Mouse (Mus musculus): ENCODE results near the gene Defb45.
A peak's percentile ranks its signal among the peaks of the same experiment; 100 is the strongest.

The Defb45 gene

DNA sequence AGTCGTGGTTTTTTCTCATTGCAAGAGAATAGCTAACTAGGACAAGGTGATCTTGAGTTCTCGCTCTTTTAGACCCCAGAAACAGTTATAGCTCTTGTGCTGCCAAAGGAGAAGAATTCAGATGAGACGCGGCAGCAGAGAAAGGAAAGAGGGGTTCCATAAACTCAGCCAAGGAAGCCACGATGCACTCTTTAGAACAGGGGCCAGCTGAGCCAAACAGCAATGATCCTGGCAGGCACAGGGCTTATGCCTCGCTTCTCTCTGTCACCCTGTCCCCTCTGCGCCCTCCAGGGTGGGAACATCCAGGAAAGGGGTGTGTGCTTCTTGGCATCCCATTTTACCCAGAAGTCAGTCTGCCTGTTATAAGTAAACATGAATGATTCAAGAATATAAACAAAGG, at the start of gene Defb45:
TSS of gene Defb45 (minus strand) at position 101 of the 400 bp plus-strand sequence.
- DNase-seq (ENCODE audit: low spot score) = no peak

DNA sequence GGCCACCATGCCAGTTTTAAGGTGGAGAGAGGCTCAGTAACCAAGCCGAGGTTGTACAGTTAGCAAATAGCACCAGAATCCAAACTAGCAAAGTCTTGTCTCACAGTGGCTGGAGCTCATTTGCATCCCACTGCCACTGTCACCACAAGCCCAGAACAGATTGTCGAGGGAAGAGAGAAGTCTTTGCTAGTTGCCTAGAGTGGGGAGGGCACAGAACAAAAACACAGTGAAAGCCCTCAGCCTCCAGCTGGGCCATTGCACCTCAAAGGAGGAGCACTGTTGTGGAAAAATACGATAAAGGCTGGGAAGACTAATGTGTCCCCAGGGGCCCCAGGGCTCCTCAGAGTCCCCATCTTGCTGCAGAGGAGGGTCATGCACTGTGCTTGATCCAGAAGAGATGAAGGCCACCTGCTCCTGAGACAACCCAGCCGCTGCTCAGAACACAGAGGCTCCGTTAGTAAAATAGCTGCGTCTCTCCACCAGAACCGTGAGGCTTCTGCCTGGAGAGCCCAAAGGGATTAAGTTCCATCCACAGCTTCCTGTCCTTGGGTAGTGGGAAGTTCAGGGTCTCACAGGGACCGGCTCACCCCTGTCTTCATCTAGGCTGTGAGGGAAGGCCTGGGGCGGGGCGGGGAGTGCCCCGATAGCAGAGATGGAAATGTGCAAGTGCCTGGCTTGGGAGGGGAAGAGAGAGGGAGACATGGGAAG, 40.4 kb upstream of the Defb45 start:
- DNase-seq (ENCODE audit: low spot score) = no peak

DNA sequence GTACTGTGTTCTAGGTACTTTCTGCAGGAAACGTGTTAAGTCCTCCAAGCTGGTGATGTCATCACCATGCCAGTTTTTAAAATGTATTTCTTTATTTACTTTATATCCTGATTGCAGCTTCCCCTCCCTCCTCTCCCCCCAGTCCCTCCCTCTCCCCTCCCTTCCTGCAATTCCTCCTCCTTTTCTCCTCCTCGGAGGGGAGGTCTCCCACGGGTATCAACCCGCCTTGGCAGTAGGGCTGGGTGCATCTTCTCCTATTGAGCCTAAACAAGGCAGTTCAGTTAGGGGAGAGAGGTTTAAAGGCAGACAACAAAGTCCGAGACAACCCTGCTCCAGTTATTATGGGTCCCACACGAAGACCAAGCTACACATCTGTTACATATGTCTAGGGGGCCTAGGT, 39.7 kb upstream of the Defb45 start:
- DNase-seq (ENCODE audit: low spot score) = no peak

DNA sequence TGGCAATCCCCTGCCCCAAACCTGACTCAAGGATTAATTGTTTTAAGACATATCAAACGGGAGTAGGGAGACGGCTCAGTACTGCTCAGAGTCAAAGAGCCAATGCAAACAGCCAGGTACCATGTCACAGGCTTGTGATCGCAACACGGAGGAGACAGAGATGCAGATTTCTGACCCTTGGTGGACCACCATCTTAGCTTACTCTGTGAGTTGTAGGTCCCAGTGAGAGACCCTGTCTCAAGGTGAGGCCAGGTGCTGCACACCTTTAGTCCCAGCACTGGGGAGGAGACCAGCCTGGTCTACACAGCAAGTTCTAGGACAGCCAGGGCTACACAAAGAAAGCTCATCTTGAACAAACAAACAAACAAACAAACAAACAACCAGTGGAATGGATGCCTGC, 38.2 kb upstream of the Defb45 start:
- no peak for DNase-seq (ENCODE audit: low spot score)

DNA sequence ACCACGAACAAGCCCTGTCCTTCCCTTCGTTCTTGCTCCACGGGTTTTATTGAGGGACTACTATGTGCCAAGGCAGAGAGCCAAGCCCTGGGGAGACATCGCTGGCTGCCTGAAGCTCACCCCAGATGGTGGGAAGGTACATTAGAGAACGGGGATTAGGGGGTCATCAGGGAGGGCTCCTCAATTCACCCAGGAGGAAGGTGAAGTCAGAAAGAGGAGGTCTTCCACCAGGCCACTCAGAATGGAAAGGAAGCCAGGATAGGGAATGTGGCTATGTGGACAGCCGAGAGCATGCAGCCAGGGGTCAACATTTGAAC, 37.8 kb upstream of the Defb45 start:
- no peak for DNase-seq (ENCODE audit: low spot score)

DNA sequence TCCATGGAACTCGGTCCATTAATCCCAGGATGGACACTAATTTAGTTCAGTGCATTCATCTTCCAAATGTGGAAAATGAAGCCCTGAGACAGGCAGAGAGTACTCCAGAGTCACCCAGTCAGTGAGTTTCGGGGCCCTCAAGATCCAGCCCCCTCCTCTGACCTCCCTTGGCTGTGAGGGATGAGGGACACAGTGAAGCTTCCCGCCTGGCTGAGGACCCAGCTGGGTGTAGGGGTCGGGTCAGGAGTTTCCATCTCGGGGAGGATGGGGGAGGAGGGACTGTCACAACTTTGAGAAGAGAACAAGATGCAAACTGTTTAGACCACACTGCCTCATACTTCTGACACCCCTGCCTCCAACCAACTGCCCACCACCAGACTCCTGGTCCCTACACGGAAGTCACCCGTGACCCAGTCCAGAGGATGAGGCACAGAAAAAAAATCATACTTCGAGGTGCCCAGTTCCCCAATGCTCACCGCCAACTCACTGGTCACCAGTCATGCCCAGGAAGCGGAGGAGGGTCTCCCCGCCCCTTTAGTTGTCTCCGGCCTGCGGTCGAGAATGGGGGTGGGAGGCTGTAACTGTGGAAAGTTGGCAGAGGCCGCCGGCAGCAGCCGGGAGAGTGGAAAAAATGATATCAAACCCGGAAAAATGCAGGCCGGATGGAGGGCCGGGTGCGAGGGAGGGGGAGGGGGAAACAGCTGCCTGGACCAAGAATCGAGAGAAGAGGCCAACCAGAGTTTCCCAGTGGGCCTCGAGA, 37.2 kb upstream of the Defb45 start:
- no peak for DNase-seq (ENCODE audit: low spot score)

DNA sequence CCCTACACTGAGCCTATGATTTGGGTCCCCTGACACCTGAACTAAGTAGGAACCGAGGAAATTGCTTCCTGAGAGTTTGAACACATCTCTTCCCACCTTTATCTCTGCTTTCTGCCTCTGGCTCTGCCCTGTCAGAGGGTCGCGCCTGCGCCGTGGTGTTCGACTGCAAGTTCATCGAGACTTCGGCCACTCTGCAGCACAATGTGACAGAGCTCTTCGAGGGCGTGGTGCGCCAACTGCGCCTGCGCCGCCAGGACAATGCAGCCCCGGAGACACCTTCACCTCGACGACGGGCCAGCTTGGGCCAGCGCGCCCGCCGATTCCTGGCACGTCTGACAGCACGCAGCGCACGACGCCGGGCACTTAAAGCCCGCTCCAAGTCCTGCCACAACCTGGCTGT, 35.1 kb upstream of the Defb45 start:
- no peak for DNase-seq (ENCODE audit: low spot score)

DNA sequence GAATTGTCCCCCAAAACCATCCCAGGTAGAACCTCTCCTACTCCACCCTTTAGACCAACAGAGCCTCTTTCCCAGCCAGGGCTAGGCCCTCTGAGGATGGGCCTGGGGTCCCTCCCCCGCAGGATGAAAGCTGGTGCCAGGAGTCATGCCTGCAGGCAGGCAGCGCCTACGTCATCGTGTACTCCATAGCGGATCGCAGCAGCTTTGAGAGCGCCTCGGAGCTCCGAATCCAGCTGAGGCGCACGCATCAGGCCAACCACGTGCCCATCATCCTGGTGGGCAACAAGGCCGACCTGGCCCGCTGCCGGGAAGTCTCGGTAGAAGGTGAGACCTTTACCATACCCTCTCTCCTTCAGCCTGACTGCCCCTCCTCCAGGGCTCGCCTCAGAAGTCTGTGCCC, 34.1 kb upstream of the Defb45 start:
- peak; percentile 82 for DNase-seq (ENCODE audit: low spot score)

DNA sequence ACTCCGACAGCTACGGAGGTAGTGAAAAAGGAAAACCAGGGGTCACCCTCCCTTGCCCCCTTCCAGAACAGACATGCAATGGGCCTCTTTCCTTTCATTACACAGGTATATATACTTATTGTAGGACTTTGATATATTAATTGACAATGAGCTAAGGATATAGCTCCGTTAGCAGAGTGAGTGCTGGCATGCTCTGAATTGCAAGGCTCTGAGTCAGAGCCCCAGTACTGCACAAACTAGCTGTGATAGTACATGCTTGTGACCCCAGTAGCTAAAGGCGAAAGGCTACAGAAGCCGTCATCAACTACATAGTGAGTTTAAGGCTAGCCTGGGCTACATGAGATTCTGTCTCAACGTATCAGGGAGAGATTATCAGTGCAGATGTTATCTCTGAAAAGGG, 30.7 kb upstream of the Defb45 start:
- no peak for DNase-seq (ENCODE audit: low spot score)

DNA sequence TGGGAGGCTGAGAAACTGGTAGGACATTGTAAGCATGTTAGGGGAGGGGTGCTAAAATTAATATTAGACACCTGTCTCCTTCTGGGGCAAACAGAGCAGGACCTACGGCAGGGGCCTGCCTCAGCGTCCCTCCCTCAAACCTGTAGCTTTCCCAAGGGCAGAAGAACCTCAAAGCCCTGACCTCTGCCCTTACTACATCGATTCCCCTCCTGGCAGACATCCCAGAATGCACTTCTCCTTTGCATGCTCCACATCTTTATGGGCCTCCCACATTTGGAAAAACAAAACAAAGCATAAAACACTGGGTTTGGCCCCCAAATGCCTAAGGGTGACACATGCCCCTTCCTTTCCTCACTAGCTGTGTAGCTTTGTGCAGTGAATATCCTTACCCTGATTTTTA, 30.0 kb upstream of the Defb45 start:
- no peak for DNase-seq (ENCODE audit: low spot score)

DNA sequence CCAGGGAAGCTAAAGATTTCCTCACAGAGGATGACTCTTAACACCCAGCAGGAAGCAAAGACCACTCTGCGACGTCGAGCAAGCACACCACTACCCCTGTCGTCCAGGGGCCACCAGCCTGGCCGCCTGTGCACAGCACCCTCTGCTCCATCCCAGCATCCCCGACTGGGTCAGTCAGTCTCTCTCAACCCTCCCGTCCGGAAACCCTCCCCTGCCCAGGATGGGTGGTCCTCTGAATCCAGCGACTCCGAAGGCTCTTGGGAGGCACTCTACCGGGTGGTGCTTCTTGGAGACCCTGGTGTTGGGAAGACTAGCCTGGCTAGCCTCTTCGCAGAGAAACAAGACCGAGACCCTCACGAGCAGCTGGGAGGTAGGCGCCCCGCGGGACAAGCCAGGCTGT, 28.9 kb upstream of the Defb45 start:
- no peak for DNase-seq (ENCODE audit: low spot score)

DNA sequence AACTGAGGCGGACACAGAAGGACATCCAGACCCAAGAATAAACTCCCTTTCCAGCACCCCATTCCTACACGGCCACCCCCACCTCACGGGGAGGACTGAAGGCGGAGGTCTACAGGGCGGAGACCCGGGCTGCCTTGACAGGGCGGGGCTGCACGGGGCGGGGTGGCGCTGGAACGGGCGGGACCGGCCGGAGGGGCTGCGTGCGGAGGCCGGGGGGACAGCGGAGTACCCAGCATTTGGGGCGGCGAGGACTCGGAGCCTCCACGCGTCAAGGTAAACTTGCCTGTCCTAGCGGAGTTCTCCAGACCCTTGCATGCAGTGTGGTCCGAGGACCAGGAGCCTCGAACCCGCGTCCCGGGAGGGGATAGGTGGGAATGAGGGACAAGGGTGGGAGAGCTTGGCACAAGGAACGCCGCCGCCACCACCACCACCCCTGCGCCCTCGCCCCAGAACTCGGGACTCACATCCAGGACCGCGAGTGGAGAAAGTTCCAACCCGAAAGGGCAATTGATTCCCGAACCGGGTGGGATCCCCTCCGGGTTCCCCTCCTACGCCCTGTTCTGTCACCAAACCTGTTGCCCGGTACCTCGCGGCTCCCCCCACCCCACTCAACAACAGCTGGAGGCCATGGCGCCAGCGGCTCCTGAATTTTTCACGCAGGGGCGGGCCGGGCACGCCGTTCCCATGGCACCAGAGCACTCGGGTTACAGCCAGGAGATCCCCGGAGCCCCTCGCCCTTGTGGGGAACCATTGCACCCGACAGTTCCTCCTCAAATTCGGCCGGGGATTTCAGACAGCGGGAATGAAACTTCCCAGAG, 27.8 kb upstream of the Defb45 start, which contains the start of gene Rem1:
TSS of gene Rem1 (plus strand) at position 178 of the 818 bp plus-strand sequence.
- DNase-seq (ENCODE audit: low spot score) = no peak

DNA sequence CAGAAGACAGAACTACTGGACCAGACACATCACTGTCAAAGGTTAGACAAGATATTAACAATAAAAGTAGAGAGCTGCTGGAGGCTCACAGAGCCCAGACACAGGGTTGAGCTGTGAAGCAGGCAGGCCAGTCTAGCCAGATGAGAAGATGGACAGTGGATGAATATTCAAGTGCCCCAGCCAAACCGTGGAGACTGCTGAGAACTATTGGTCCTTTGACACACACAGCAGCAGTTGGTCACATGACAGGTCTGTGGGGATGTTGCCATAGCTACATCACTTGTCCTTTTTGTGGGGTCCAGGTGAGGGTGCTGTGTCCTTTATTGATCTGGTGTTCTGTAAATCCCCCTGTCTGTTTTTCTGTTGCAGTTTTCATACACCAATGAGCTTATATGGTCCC, 26.1 kb upstream of the Defb45 start:
- DNase-seq (ENCODE audit: low spot score) = no peak

DNA sequence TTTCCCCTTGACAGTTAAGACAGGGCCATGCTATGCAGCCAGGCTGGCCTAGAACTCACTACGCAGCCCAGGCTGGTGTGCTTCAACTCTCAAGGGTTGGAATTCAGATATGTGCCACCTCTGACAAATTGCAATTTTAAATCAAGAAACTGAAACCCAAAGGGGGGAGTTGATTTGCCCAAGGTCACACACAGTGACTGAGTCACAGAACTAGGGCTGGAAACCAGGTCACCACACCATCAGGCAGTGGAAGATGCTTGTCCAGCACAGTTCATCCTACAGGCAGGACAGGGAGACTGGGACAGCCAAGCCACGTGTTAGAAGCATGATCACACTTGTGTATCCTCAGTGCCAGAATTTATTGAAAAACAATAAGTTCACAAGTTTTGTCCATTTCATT, 25.4 kb upstream of the Defb45 start:
- DNase-seq (ENCODE audit: low spot score) = no peak

DNA sequence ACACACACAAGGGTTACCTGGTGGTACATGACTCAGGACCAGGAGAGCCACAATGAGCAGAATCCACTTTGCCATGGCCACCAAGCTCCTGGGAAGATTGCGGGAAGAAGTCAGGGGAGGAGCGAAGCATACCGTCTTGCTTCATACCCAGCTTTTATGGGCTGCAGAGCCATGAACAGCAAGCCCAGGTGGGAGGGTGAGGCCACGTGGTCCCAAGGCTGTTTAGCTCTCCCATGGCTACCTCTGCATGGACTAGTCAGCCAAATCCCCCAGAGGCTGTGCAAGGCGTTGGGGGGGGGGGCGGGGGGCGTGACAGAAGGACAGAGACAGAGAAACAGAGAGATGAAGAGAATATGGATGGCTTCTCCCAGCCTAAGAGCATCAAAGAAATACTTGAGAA, 23.8 kb upstream of the Defb45 start, which contains the start of gene Defb25:
TSS of gene Defb25 (minus strand) at position 101 of the 400 bp plus-strand sequence.
- DNase-seq (ENCODE audit: low spot score) = no peak

DNA sequence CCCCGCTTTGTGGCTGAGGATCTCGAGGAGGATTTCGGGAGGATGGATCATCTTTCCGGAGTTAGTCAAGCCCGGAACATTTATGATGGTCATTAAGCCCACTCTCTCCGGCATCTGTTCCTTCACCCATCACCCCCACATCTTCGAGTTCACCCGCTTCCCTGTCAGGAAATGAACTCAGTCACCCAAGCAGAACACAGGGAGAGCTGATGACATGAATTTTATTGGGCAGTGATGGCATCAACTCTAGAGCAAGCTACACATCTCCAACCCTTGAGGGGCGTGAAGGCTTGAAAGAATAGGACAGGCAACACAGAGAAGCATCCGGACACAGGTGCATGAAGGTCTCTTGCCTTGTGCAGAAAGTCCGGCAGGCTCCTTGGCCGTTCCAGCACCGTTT, 23.0 kb upstream of the Defb45 start:
- no peak for DNase-seq (ENCODE audit: low spot score)

DNA sequence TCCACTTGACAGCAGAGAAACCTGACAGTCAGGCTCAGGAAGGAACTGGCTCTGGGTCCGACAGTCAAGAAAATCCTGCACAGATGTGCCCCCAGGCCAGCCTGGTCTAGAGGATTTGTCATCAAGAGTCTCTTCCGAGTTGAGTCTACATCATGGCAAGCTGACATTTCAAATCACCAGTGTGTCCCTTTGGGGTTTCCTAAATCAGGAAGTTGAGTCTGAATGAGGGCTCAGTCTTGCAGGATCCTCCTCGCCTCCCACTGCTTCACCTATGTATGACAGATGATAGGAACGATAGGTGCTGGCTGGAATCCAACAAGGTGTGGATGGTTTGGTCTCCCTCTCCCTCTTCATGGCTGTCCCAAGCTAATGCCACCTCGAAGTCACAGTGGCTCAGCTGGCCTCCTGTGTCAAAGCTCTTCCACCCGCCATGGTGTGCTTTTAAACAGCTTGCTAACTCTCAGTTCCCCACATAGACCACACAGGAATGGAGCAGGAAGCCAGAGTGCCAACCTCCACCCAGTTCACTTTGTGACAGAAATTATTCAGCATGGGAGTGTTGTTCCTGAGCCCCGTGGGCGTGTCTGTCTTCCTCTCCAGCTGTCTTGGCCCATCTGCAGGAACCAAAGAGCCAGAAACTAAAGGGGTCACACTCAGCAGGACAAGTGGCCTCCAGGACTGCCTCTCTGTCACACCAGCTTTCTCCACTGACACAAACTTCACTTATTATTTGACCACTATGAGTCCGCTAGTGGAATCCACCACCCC, 21.4 kb upstream of the Defb45 start:
- DNase-seq (ENCODE audit: low spot score) = no peak

DNA sequence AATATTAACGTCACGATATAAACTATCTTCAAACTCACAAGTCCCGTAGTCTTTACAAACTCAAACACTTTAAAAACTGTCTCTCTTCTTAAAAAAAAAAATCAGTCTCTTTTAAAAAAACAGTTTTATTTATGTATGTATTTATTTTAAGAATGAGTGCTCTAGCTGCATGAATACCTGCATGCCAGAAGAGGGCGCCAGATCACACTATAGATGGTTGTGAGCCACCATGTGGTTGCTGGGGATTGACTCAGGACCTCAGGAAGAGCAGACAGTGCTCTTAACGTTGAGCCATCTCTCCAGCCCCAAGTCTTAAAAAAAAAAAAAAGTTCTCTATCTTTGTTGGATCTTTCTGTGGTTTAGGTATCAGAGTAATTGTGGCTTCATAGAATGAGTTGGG, 18.2 kb upstream of the Defb45 start:
- DNase-seq (ENCODE audit: low spot score) = peak; percentile 28

DNA sequence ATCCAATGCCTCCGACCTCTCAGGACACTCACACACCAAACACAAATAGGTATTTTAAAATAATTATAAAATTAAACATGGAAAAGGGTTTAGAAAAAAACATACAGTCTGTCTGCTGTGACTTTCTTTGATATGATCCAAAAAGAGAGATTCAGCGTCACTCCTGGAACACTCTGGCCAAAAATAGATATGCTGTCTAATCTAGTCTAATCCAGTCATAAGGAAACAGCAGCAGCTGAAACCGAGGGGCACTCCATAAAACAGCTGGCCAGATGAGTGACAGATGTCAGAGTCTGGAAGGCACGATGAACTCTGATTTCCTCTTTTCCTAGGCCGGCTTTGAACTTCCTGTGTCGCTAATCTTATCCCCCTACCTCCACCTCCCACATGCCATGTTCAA, 17.3 kb upstream of the Defb45 start:
- no peak for DNase-seq (ENCODE audit: low spot score)

DNA sequence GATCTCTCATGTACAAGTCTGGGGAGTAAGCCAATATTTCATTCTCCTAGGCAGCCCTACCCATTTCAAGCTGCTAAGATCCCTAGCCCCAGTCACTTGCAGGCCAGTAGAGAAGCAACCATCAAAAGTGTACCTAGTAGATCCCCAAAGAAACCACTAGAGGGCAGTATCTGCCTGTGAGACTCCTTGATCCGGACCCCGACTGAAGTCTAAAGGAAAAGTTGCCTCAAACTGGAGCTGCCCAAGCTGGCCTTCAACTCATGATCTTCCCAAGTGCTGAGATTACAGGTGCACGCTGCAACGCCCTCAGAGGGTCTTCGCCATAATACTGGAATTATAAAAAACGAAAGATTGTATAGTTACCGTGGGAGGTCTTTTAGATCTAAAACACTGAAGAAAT, 16.4 kb upstream of the Defb45 start:
- DNase-seq (ENCODE audit: low spot score) = peak; percentile 86

DNA sequence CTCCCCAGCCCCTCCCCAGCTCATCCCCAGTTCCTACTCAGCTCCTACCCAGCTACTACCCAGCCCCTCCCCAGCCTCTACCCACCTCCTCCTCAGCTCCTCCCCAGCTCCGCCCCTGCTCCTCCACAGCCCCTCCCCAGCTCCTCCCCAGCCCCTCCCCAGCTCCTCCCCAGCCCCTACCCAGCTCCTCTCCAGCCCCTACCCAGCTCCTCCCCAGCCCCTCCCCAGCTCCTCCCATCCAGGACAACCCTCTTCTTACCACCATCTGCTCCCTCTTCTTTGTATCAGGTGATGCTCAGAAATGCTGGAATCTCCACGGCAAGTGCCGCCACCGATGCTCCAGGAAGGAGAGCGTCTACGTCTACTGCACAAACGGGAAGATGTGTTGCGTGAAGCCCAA, 13.0 kb upstream of the Defb45 start:
- no peak for DNase-seq (ENCODE audit: low spot score)

DNA sequence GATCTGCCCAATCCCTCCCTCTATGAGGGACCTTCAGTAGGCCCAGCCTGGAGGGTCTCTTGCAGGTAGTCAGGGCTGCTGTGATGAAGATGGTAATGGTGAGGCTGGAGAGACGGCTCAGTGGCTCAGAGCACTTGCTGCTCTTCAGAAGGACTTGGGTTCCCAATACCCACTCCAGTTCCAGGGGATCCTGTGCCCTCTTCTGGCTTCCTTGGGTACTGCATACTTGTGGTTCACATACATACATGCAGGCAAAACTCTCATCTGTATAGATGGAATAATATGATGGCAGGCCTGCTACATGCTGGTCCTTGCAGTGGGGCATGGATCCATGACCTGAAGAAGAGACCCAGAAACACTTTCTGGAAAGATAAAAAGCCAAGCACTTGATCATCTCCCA, 9.5 kb upstream of the Defb45 start:
- no peak for DNase-seq (ENCODE audit: low spot score)

Data from MN1 (cell line).